8 mouse cellular contexts compared by ENCODE assay signal in genomic region chr1:180433796-180434566, GRCm38 (mm10). TPM values are rescaled to one million over a fixed set of nuclear protein-coding genes. Genes with fewer than 3 reads are reported as not detected.
A peak's percentile ranks its signal among the peaks of the same experiment; 100 is the strongest.
DNase-seq lines count a peak whose midpoint lies in the region; ATAC-seq and TF ChIP-seq lines count a peak whose summit lies in the region.

No protein-coding gene starts in this region.

- H3K9ac ChIP-seq in kidney, embryonic 15.5 days, result no peak overlapping the region
- no peak overlapping the region for H3K9ac ChIP-seq in liver, embryonic 14.5 days (replicated peaks)
- no peak overlapping the region for H3K9ac ChIP-seq in neural tube, embryonic 12.5 days

- no peaks in the 10 kb centered on the region for H3K36me3 ChIP-seq in G1E (replicated peaks)
- H3K36me3 ChIP-seq in kidney, embryonic 15.5 days, result no peaks in the 10 kb centered on the region
- H3K36me3 ChIP-seq in liver, embryonic 14.5 days (replicated peaks; ENCODE audit: control insufficient read depth, insufficient read depth, low read depth), result no peaks in the 10 kb centered on the region
- no peaks in the 10 kb centered on the region for H3K36me3 ChIP-seq in neural tube, embryonic 12.5 days

- TF ChIP-seq CTCF in G1E (IDR thresholded peaks at IDR 0.05; ENCODE audit: low read depth, low read length), result 0 out of 2 replicates have a peak, but pooled peaks have one; percentile 6
- TF ChIP-seq CTCF in liver, embryonic 14.5 days (IDR thresholded peaks at IDR 0.05; ENCODE audit: low read depth), result peak; percentile 82

- TF ChIP-seq EP300 in liver, embryonic 14.5 days (IDR thresholded peaks at IDR 0.05; ENCODE audit: low read depth), result no peak

- 20% methylated on average over 7 of the region's 7 CpGs for WGBS in kidney, embryonic 15.5 days
- 15% methylated on average over 7 of the region's 7 CpGs for WGBS in liver, embryonic 14.5 days (ENCODE audit: insufficient replicate concordance)
- WGBS in neural tube, embryonic 12.5 days, result 18% methylated on average over 7 of the region's 7 CpGs

- no peaks in the 10 kb centered on the region for H3K9me3 ChIP-seq in G1E (replicated peaks)
- no peaks in the 10 kb centered on the region for H3K9me3 ChIP-seq in kidney, embryonic 15.5 days (replicated peaks)
- H3K9me3 ChIP-seq in liver, embryonic 14.5 days (ENCODE audit: control insufficient read depth, low read length), result no peaks in the 10 kb centered on the region
- H3K9me3 ChIP-seq in neural tube, embryonic 12.5 days, result no peaks in the 10 kb centered on the region

- H3K4me3 ChIP-seq in G1E (ENCODE audit: low read depth, low read length), result no peak overlapping the region
- no peak overlapping the region for H3K4me3 ChIP-seq in kidney, embryonic 15.5 days (replicated peaks)
- H3K4me3 ChIP-seq in liver, embryonic 14.5 days (ENCODE audit: insufficient read depth in 1 of 2, low read depth in 2 of 2, low read length in 2 of 2), result no peak overlapping the region
- H3K4me3 ChIP-seq in neural tube, embryonic 12.5 days, result no peak overlapping the region

- peaks cover 14% of the 10 kb centered on the region for H3K4me1 ChIP-seq in G1E (ENCODE audit: insufficient read depth, low read depth, low read length)
- peaks cover 22% of the 10 kb centered on the region for H3K4me1 ChIP-seq in kidney, embryonic 15.5 days
- no peaks in the 10 kb centered on the region for H3K4me1 ChIP-seq in liver, embryonic 14.5 days (replicated peaks; ENCODE audit: control insufficient read depth in 2 of 2, insufficient read depth in 2 of 2, low read length in 1 of 2)
- peaks cover 24% of the 10 kb centered on the region for H3K4me1 ChIP-seq in neural tube, embryonic 12.5 days

- H3K27ac ChIP-seq in kidney, embryonic 15.5 days, result no peak overlapping the region
- no peak overlapping the region for H3K27ac ChIP-seq in liver, embryonic 14.5 days
- H3K27ac ChIP-seq in neural tube, embryonic 12.5 days, result no peak overlapping the region

- peak; percentile 87 for DNase-seq in 3T3-L1 (ENCODE audit: low read depth, low spot score)
- peak; percentile 55 for DNase-seq in G1E (ENCODE audit: low spot score)
- DNase-seq in cerebellum, postnatal 36 days, result peak; percentile 75 to 76
- DNase-seq in gastrocnemius, postnatal 25 days, result peak; percentile 44
- peak in 2 of 3 experiments; percentile 17 to 26 for DNase-seq in liver, embryonic 14.5 days (ENCODE audit: low read depth in 3 of 3, low spot score in 3 of 3)

- no peak overlapping the region for H3K4me2 ChIP-seq in kidney, embryonic 15.5 days
- no peak overlapping the region for H3K4me2 ChIP-seq in liver, embryonic 14.5 days (ENCODE audit: low read depth)
- peak overlapping the region; percentile 58; the same call in 1 of the 2 replicates for H3K4me2 ChIP-seq in neural tube, embryonic 12.5 days (replicated peaks)

- 0 out of 2 replicates have a peak, but pooled peaks have one; percentile 41 for ATAC-seq in G1E (ENCODE audit: extremely low read depth, insufficient number of reproducible peaks, low FRiP score, poor library complexity, severe bottlenecking)
- ATAC-seq in kidney, embryonic 15.5 days (replicated peaks; ENCODE audit: low FRiP score), result peak; percentile 86
- 0 out of 2 replicates have a peak, but pooled peaks have one; percentile 17 for ATAC-seq in liver, embryonic 14.5 days (ENCODE audit: insufficient read depth)
- peak; percentile 78 for ATAC-seq in neural tube, embryonic 12.5 days (ENCODE audit: low FRiP score, low read depth)
- no peak; the same call in 1 of the 2 replicates for ATAC-seq in monocyte, adult 5-6 weeks (replicated peaks; ENCODE audit: insufficient number of reproducible peaks, low FRiP score, low TSS enrichment, poor library complexity, severe bottlenecking)

- peaks cover 65% of the 10 kb centered on the region for H3K27me3 ChIP-seq in G1E (ENCODE audit: insufficient read depth, low read length)
- H3K27me3 ChIP-seq in kidney, embryonic 15.5 days, result no peaks in the 10 kb centered on the region; the same call in 1 of the 2 replicates
- H3K27me3 ChIP-seq in liver, embryonic 14.5 days (ENCODE audit: control insufficient read depth, insufficient read depth, low read length), result peaks cover 3% of the 10 kb centered on the region
- H3K27me3 ChIP-seq in neural tube, embryonic 12.5 days (replicated peaks), result no peaks in the 10 kb centered on the region

RNA-seq across cellular contexts. Expression of gene Stum, which starts 49.3 kb away (rescaled TPM):
- total RNA-seq in G1E (2014; fragmentation: Nextera tagmentation) (not detected in 2 replicates), G1E (2017) (0.11 and 0.12 TPM in 2 replicates)
- not detected in 2 replicates for polyA plus RNA-seq in G1E (2012)
- total RNA-seq in gastrocnemius, postnatal 25 days (2021), result under 1 TPM; 0.43 to 0.49 TPM
- 1.4 and 1.7 TPM in 2 replicates for polyA plus RNA-seq in kidney, embryonic 15.5 days (2015; fragmentation: Nextera tagmentation; extraction: Ambion mirVana)
- polyA plus RNA-seq in liver, embryonic 14.5 days (2012; rRNA removed), result 0.04 TPM in 1 of 2 replicates, not detected in the other
- polyA plus RNA-seq in liver, embryonic 14.5 days (2014; fragmentation: Nextera tagmentation; extraction: Ambion mirVana), result not detected in 2 replicates
- polyA plus RNA-seq in neural tube, embryonic 12.5 days (2016; fragmentation: Nextera tagmentation; extraction: Ambion mirVana), result 1.9 and 2.6 TPM in 2 replicates
- not detected in 3 replicates for total RNA-seq in monocyte, adult 5-6 weeks (2017)

Comparison
In these comparisons a context has a peak if more than half of its experiments do, and no peak if none do; other contexts are left out.
1. DNase-seq: peak in every context shown above with its lines; median percentile 87 in 3T3-L1; 76 in cerebellum, postnatal 36 days; 55 in G1E; 44 in gastrocnemius, postnatal 25 days; 22 in liver, embryonic 14.5 days.